10 mouse cellular contexts compared by ENCODE assay signal in the genomic region with DNA sequence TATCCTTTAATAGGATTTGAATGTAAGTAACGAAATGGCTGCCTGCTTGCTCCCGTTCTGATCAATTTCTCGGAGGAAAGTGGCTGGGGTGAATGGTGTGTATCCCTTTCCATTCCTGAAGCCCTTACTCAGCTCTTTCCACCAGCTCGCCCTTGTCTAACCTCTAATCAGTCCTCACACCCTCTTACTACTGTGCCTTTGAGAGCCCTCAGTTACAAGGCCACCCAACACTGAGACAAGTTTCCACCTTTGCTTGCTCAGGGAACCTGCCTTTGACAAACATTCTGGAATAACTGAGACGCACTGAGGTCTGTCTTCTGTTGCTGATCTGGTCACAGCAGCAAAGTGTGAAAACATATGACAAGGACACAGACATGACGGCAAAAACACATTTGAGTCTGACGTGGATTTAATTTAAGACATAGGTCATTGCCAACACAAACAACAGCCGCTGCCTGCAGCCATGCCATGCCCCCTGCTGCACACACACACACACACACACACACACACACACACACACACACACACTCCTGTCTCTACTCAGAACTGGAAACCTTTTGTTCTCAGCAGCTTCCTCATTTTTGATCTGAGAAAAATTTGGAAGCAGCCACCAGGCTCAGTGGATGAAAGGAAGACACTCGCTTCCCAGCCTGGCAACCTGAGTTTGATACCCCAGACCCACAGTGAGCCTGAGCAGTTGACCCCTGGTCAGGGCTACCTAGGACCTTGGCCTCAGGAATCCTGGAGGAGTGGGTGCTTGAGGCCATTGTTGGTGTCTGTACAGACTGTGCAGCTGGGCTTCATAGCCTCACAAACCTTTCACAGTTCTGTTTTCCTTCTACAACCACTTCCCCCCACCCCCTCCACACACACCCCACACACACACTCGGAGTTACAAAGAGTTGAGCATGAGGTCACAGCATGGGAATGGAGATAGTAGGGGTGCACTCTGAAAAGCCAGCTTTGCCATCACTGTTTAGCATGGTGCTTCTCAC. TPM values are rescaled to one million over a fixed set of nuclear protein-coding genes. Genes with fewer than 3 reads are reported as not detected.
DNase-seq lines count a peak whose midpoint lies in the region; ATAC-seq lines count a peak whose summit lies in the region.
"Had no signal": no experiment of that assay in that cellular context is flagged by ENCODE, and none has a peak within 500 bp of the region (broad histone marks: within the 10 kb centered on the region; RNA-seq: fewer than 3 reads in every experiment).

No protein-coding gene starts in this region.

- H3K9me3 ChIP-seq in liver, embryonic 11.5 days (ENCODE audit: control insufficient read depth, low read length) = no peaks in the 10 kb centered on the region
- H3K9me3 ChIP-seq in intestine, embryonic 16.5 days (ENCODE audit: control insufficient read depth, low read length) = no peaks in the 10 kb centered on the region
- H3K9me3 ChIP-seq: embryonic facial prominence, embryonic 12.5 days; neural tube, embryonic 12.5 days had no signal

- H3K27me3 ChIP-seq in liver, embryonic 11.5 days (replicated peaks; ENCODE audit: control insufficient read depth, insufficient read depth, low read length) = no peaks in the 10 kb centered on the region
- no peaks in the 10 kb centered on the region for H3K27me3 ChIP-seq in intestine, embryonic 16.5 days (replicated peaks; ENCODE audit: control insufficient read depth, insufficient read depth, low read length)
- H3K27me3 ChIP-seq: embryonic facial prominence, embryonic 12.5 days; neural tube, embryonic 12.5 days had no signal

- DNase-seq in liver, embryonic 11.5 days (ENCODE audit: low spot score) = no peak
- DNase-seq in liver = no peak
- peak; percentile 34 to 48 for DNase-seq in spleen, postnatal 10 days (ENCODE audit: low spot score in 2 of 2)
- no peak for DNase-seq in gastrocnemius, postnatal 4 days (ENCODE audit: low spot score in 2 of 2)
- no peak for DNase-seq in layer of hippocampus, postnatal 10 days (ENCODE audit: low spot score in 2 of 2)

- peaks cover 29% of the 10 kb centered on the region for H3K4me1 ChIP-seq in liver, embryonic 11.5 days (replicated peaks; ENCODE audit: control insufficient read depth, insufficient read depth, low read length)
- peaks cover 6% of the 10 kb centered on the region; the same call in 1 of the 2 replicates for H3K4me1 ChIP-seq in intestine, embryonic 16.5 days (ENCODE audit: control insufficient read depth, insufficient read depth, low read length)
- H3K4me1 ChIP-seq: neural tube, embryonic 12.5 days had no signal

- H3K27ac ChIP-seq in liver, embryonic 11.5 days (ENCODE audit: low read depth, low read length) = 0 out of 2 replicates have a peak overlapping the region, but pooled peaks have one; percentile 26
- no peak overlapping the region for H3K27ac ChIP-seq in intestine, embryonic 16.5 days (ENCODE audit: low read length)
- H3K27ac ChIP-seq: embryonic facial prominence, embryonic 12.5 days; neural tube, embryonic 12.5 days had no signal

- ATAC-seq in liver, embryonic 11.5 days (replicated peaks; ENCODE audit: low FRiP score) = no peak
- ATAC-seq in common myeloid progenitor, adult 5-6 weeks (replicated peaks; ENCODE audit: low read depth, poor library complexity, severe bottlenecking) = peak; percentile 28
- peak; percentile 43; the same call in 1 of the 2 replicates for ATAC-seq in intestine, embryonic 16.5 days
- no peak for ATAC-seq in activated CD4-positive, CD25-positive, alpha-beta regulatory T cell, adult 4 months

- WGBS in liver, embryonic 11.5 days = 54% methylated on average over 10 of the region's 10 CpGs
- WGBS in intestine, embryonic 16.5 days = 56% methylated on average over 10 of the region's 10 CpGs

- H3K4me3 ChIP-seq in liver, embryonic 11.5 days (ENCODE audit: low read depth, low read length) = no peak overlapping the region
- no peak overlapping the region for H3K4me3 ChIP-seq in intestine, embryonic 16.5 days (ENCODE audit: low read length)
- H3K4me3 ChIP-seq: embryonic facial prominence, embryonic 12.5 days; neural tube, embryonic 12.5 days had no signal

- no peak overlapping the region for H3K4me2 ChIP-seq in liver, embryonic 11.5 days
- H3K4me2 ChIP-seq in intestine, embryonic 16.5 days (ENCODE audit: low read depth, low read length) = no peak overlapping the region
- H3K4me2 ChIP-seq: embryonic facial prominence, embryonic 12.5 days; neural tube, embryonic 12.5 days had no signal

- no peak overlapping the region for H3K9ac ChIP-seq in liver, embryonic 11.5 days (ENCODE audit: low read depth, low read length)
- no peak overlapping the region for H3K9ac ChIP-seq in intestine, embryonic 16.5 days (ENCODE audit: low read depth, low read length)
- H3K9ac ChIP-seq: embryonic facial prominence, embryonic 12.5 days; neural tube, embryonic 12.5 days had no signal

- no peaks in the 10 kb centered on the region for H3K36me3 ChIP-seq in liver, embryonic 11.5 days (ENCODE audit: control insufficient read depth, insufficient read depth, low read length)
- no peaks in the 10 kb centered on the region for H3K36me3 ChIP-seq in intestine, embryonic 16.5 days (ENCODE audit: control insufficient read depth, insufficient read depth, low read length)
- H3K36me3 ChIP-seq: embryonic facial prominence, embryonic 12.5 days; neural tube, embryonic 12.5 days had no signal

RNA-seq across cellular contexts. Expression of gene Fth1, which starts 37.6 kb away (rescaled TPM):
- polyA plus RNA-seq in liver, embryonic 11.5 days (2014; fragmentation: Nextera tagmentation; extraction: Ambion mirVana) = 3,796 and 3,887 TPM in 2 replicates
- 695 and 890 TPM in 2 replicates for total RNA-seq in common myeloid progenitor, adult 5-6 weeks (2017)
- 2,278 and 2,351 TPM in 2 replicates for polyA plus RNA-seq in intestine, embryonic 16.5 days (2015; fragmentation: Nextera tagmentation; extraction: Ambion mirVana)
- 1,000 to 10,000 TPM; 1,834 to 2,304 TPM for polyA plus RNA-seq in activated CD4-positive, CD25-positive, alpha-beta regulatory T cell, adult 4 months (2017; shearing (Covaris generic))
- 1,000 to 10,000 TPM; 1,831 to 1,888 TPM for total RNA-seq in gastrocnemius, postnatal 4 days (2021)
- total RNA-seq in layer of hippocampus, postnatal 10 days (2021) = 1,000 to 10,000 TPM; 2,066 to 2,109 TPM

RNA-seq across cellular contexts. Expression of gene Incenp, which starts 43.5 kb away (rescaled TPM):
- polyA plus RNA-seq in liver, embryonic 11.5 days (2014; fragmentation: Nextera tagmentation; extraction: Ambion mirVana) = 116 and 118 TPM in 2 replicates
- 76.5 and 149 TPM in 2 replicates for total RNA-seq in common myeloid progenitor, adult 5-6 weeks (2017)
- 63.8 and 64.4 TPM in 2 replicates for polyA plus RNA-seq in intestine, embryonic 16.5 days (2015; fragmentation: Nextera tagmentation; extraction: Ambion mirVana)
- polyA plus RNA-seq in activated CD4-positive, CD25-positive, alpha-beta regulatory T cell, adult 4 months (2017; shearing (Covaris generic)) = 10 to 100 TPM; 30.3 to 31.9 TPM
- 10 to 100 TPM; 39.3 TPM for total RNA-seq in gastrocnemius, postnatal 4 days (2021)
- total RNA-seq in layer of hippocampus, postnatal 10 days (2021) = 10 to 100 TPM; 16.1 to 25.7 TPM

RNA-seq across cellular contexts. Expression of gene Best1, which starts 58.6 kb away (rescaled TPM):
- polyA plus RNA-seq in liver, embryonic 11.5 days (2014; fragmentation: Nextera tagmentation; extraction: Ambion mirVana) = 0.31 and 0.59 TPM in 2 replicates
- total RNA-seq in common myeloid progenitor, adult 5-6 weeks (2017) = not detected in 2 replicates
- polyA plus RNA-seq in intestine, embryonic 16.5 days (2015; fragmentation: Nextera tagmentation; extraction: Ambion mirVana) = 0.42 and 0.72 TPM in 2 replicates
- not detected for polyA plus RNA-seq in activated CD4-positive, CD25-positive, alpha-beta regulatory T cell, adult 4 months (2017; shearing (Covaris generic))
- 1 to 10 TPM; 1.2 to 1.5 TPM for total RNA-seq in gastrocnemius, postnatal 4 days (2021)
- 1 to 10 TPM; 1.9 to 3.0 TPM for total RNA-seq in layer of hippocampus, postnatal 10 days (2021)

RNA-seq across cellular contexts. Expression of gene Rab3il1, which starts 58.6 kb away (rescaled TPM):
- polyA plus RNA-seq in liver, embryonic 11.5 days (2014; fragmentation: Nextera tagmentation; extraction: Ambion mirVana) = 133 and 137 TPM in 2 replicates
- 8.1 and 8.8 TPM in 2 replicates for total RNA-seq in common myeloid progenitor, adult 5-6 weeks (2017)
- 45.7 and 48.8 TPM in 2 replicates for polyA plus RNA-seq in intestine, embryonic 16.5 days (2015; fragmentation: Nextera tagmentation; extraction: Ambion mirVana)
- 1 to 10 TPM in 1 of 2 experiments, not detected in 1; 1.2 TPM for polyA plus RNA-seq in activated CD4-positive, CD25-positive, alpha-beta regulatory T cell, adult 4 months (2017; shearing (Covaris generic))
- total RNA-seq in gastrocnemius, postnatal 4 days (2021) = 10 to 100 TPM; 24.2 to 26.1 TPM
- total RNA-seq in layer of hippocampus, postnatal 10 days (2021) = 10 to 100 TPM; 13.9 to 14.5 TPM

Comparison
In these comparisons a context has a peak if more than half of its experiments do, and no peak if none do; other contexts are left out.
1. ATAC-seq: peak in common myeloid progenitor, adult 5-6 weeks (single experiment) and intestine, embryonic 16.5 days (single experiment); none in liver, embryonic 11.5 days (single experiment) and activated CD4-positive, CD25-positive, alpha-beta regulatory T cell, adult 4 months (single experiment).
2. DNase-seq: peak in spleen, postnatal 10 days (2 of 2); none in liver, embryonic 11.5 days (single experiment), liver (single experiment), gastrocnemius, postnatal 4 days (0 of 2) and layer of hippocampus, postnatal 10 days (0 of 2).